Mouse (Mus musculus) kidney, postnatal 4 days (tissue): ENCODE data around the gene Atl3.
"Not testable (repeated sequence)": the region's sequence is repeated elsewhere in the genome, so short reads cannot be mapped to it uniquely, and the experiment has no call there.

Experiments
- DNase-seq, 2 experiments: peaks; one replicate each; pipeline ENCODE4 v3.0.0; 2021; ENCODE audit warnings: mixed read lengths in 2 of 2

Atl3 gene

DNA sequence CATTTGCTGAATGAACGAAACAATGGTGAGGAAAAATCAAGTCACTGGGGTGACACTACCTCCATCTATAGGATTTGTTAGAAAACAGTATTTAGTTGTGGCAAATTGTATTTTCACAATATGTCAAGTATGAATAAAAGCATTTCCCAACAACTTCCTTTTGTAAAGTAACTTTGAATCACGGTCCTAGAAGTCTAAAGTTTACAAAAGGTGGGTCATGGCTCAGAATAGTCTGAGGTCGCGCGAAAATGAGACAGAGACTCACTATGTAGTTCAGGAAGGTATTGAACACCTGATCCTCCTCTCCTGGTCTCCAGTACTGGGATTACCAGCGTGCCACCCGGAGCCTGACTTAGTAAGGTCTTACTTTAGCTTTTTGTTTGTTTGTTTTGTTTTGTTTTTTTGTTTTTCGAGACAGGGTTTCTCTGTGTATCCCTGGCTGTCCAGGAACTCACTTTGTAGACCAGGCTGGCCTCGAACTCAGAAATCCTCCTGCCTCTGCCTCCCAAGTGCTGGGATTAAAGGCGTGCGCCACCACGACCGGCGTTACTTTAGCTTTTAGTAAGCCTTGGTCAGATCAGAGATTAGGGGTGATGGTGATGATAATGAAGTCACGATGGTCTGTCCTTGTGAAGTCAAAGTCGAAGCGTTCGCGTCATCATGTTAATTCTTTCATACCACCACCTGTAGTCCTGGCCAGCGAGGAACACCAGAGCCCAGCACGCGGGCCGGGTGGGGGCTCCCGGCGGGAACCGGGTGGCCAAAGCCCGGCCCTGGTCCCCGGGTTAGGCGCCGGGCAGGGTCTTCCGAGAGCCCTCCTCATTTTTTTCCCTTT, at the start of gene Atl3:
Gene Atl3, plus strand, starts transcription at position 689 of the 835 bp plus-strand sequence.
- no peak for DNase-seq

DNA sequence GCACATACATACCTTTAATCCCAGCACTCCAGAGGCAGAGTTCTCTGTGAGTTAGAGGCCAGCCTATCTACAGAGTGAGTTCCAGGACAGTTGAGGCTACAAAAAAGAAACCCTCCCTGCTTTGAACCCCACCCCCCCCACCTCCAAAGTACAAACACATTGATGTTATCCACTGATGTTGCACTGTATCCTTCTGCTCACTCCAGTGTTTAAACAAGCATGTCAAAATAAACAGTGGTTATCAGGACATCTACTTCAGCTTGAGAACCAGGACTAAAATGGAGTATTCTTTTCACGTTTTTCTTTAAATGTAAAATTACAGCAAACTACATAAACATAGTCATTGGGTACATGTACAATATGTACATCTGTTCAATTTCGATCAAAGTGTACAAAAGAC, 48.7 kb upstream of the Atl3 start:
- DNase-seq, result no peak

DNA sequence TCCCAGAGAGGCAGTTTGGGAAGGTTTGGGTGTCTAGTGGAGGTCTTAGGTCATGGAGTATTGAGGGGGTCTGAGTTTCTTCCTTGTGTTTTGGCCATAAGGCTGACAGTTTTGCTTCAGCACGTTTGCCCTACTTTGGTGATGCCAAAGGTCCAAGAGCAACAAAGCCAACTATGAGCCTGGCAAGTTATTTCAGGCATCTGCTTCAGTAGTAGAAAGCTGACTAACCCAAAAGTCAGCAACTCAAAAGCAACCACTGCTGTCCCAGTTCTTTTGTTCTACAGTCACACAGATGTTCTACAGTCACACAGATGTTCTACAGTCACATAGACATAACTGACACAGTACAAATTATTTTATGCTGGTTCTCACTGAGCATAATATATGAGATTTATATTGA, 48.2 kb upstream of the Atl3 start:
- no peak for DNase-seq

DNA sequence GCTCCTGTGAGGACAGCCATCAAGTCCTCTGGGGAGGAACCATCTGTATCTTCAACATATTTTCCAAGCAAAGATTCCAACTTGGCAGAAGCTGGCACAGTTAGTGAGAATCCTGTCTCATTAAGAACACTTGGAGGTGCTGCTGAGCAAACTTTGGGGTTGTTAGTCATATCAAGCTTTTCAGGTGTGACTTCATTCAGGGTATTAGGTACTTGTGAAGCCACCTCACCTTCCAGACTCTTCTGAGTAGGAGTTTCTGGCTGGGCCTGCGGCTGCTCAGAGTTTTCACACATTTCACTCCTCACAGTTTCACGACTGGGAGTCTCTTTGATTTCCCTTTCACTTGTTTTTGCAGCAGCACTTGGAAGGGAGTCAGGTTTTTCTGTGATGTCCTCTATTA, 37.0 kb upstream of the Atl3 start:
- DNase-seq, result no peak

DNA sequence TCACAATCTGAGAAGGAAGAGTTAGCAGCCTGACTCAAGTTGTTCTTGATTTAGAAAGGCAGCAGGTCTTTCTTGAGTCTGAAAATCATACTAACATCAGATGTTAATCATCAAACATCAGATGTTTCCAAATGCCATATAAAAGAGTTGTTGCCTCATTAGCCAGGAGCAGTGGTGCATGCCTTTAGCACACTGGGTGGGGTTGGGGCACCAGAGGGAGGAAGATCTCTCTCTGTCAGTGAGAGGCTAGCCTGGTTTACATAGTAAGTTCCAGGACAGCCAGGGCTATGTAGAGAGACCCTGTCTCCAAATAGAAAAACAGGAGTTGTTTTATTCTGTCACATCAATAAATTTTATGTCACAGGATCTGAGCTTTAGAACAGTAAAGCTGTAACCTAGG, 34.9 kb upstream of the Atl3 start:
- DNase-seq, result no peak

DNA sequence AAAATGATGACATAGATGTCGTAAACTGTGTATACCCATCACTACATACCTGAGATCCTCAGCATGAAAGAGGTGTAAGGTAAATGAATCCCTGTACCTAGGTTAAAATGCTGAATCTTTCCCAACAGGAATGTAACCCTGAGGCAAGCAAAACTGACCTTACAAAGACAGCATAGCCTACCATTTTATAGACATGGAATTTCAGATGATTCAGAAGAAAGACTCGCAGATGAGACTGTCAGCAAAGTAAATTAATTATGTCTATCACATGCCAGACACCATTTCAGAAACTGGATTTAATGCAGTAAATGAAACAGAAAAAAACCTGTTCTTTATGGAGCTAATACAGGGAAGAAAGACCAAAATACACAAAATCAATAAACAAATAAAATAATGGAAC, 34.5 kb upstream of the Atl3 start:
- DNase-seq, result no peak

DNA sequence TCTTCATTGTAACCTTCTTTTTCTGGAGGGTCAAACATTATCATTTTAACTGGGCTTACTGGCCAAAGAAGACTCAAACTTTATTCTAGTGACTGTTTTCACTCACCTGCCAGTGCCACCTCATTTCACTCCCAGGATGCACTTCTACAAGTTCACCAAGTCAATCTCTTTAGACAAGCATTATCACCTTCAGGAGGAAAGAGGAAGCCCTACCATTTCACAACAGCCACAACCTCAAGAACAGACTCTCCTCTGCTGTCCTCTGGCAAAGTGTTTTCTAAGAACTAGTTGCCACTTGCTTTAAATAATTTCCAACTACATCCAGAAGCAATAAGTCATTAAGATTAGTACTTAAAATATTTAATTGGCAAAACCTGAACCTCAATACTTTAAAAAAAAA, 25.9 kb upstream of the Atl3 start:
- DNase-seq, result no peak

DNA sequence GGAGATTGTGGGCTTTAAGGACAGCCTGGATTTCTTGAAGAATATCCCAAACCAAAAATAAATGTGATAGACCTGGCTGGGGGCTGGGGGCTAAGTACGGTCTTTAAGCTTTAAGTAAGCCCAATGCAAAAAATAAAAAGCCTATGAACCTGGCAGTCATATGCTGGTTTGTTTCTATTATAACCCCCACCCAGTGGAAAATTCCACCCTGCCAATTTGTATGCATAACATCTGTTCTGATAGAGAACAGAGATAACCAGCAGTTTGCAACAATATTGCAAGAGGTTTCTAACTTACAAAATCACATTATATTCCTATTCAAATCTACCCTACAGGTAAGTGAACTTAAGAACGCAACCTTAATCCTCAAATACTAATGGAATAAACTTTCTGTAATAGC, 23.2 kb upstream of the Atl3 start:
- no peak for DNase-seq

DNA sequence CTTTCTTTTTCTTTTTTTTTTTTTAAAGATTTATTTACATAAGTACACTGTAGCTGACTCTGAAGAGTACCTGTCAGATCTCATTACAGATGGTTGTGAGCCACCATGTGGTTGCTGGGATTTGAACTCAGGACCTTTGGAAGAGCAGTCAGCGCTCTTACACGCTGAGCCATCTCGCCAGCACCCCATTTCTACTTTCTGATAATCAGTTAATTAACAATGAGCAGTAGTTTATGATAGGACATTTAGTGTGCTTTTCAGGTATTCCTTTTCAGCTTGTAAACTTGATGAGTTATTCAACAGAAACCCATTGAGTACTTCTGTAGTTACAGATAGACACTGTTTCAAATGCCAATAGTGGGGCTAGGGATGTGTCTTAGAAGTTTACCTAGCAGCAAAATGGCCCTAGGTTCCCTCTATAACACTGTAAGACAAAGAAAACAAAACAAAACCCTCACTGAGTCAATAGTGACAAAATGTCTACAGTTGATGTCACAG, 14.0 kb upstream of the Atl3 start:
- no peak for DNase-seq

DNA sequence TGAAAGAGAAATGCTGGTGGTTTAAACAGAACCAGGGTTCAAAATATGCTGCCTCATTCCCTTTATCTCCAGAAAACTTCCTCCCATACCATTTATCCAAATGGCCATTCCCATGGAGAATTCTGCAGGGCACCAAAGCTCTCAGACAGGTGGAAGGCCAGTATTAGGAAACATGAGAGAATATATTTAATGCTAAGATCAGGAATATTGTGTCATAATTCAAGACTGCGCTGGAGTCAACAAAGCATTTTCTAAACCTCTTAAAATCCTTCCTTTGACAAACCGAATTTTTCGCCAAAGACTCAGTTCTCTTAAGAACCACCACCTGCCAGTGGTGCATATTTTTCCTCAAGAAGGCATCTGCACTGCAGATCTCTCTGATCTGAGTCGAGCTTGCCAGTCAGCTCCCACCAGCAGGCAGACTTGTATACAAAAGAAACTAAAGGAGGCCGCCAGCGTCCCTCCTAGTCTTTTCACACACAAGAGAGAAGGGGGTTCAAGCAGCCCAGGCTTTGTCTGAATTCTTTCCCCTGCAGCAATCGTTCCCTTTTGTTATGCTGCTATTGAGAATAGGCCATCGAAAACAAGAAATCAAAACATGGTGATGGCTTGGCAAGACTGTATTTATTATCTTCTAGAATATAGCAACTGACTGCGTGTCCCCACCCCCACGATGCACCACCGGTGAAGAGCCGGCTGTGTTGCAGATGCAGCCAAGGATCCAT, 12.1 kb upstream of the Atl3 start:
- peak; percentile 30 to 48 for DNase-seq

DNA sequence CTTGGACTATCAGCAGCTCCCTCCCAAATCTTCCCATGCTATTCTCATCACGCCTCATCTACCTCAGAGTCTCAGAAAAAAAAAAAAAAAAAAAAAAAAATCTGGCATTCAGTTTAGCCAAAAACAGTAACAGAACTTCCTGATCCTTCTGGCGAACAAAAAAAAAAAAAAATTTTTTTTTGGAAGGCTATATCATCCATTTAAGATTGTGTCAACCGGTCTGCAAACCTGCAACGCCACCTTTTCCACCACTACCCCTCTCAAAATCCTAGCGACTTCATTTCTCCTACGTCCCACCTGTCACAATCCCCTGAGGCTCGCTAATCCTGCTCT, 11.6 kb upstream of the Atl3 start:
- no peak for DNase-seq

DNA sequence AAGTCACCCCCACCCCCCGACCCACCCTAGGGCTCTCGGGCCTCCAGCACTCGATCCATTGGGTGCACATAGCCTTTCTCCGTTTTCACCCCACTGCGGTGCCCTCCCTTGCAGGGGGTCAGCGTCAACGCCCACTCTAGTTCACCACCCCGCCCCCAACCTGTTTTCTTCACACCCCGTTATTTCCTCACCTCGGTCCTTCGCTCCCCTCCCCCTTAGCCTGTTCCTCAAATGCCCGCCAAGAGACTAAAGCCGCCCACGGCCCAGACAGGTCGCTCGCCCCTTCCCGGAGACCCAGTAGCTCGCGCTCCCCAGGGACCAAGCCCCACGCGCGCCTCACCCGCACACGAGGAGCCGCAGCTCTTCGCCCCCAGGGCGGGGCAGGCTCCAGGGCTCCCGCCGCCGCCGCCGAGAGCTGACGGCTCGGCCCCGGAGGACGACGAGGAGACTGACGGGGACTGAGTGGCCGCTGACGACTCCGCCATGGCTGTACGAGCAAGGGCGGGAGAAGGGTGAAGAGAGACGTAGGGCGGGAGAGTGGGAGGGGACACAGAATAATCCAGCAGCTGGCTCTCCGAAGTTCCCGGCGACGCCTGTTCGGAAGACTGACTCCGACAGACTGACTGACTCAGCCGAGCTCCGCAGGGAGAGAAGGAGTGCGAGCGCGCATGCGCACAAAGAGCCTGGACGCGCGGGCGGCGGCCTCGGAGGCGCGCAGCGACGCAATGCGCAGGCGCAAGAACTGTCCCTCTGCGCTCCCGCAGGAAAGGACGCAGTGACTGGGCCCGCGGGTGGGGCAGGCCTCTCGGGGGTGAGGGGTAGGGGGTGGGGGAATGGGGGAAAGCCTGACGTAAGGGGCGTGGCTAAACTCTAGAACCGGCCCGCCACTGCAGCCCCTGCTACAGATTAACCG, 11.0 kb upstream of the Atl3 start, which contains the start of gene Rtn3:
Gene Rtn3, minus strand, starts transcription at position 683 of the 913 bp plus-strand sequence.
- peak; percentile 98 to 99 for DNase-seq

DNA sequence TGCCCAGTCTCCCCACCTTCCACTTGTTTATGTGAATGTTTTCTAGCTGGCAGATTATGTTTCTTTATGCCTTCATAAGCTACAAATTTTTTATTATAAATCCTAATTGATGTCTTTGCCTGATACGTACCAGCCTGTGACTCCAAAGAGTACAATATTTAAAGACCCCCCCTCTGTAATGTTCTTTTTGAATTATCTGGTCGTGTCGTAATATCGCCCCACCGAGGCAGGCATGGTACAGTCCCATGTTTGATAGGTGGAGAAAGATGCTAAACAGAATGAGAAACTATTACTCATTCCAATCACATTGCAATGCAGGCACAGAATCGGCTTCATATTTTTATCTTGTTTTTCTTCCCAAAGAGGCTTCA, 10.3 kb upstream of the Atl3 start:
- no peak for DNase-seq

DNA sequence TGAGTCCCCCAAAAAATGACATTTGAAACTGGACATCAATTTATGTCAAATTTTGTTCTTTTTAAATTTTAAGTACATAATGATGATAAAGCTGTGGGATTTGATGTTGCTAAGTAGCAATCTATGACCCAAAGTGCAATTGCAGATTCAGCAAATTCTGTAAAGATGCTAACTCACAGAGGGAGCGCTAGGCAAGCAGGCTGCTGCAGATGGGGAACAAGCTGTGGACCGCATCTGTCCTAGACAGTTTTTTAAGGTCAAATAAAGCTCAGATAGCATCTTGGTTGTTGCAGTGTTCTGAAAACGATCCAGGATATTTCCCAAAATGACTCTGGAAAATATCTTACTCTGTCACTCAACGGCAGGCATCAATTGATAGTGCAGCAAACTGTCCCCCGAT, 9.8 kb upstream of the Atl3 start:
- no peak for DNase-seq

DNA sequence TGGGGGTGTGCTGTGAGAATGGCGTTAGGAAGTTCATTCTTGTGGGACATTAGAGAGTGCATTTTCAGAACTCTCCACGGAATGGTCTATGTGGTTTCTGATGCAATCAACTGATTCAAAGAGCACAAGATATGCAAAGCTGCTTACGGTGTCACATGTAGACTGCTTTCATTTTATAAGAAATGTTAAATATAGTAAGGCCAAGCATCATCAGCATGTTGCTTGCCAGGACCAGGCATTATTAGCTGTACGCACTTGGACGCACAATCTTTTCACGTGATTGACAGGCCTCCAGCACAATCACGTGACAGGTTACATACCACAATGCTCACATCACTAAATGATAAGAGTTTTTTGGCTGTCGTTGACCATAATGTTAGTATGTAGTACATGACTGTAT, 6.2 kb upstream of the Atl3 start:
- DNase-seq, result no peak

DNA sequence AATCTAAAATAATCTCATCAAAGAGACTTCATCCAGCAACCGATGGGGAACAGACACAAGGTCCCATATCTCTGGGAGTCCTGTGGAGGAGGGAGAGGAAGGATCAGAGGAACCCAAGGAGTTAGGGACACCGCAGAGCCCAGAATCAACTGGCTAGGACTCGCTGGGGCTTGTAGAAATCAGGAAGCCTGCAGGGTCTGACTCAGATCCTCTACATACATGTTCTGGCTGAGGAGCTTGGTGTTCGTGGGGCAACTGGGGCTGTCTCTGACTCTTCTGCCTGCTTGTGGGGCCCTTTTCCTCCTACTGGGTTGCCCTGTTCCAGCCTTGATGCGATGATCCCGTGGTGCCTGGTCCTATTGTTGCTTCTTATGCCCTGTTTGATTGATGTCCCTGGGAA, 1.9 kb upstream of the Atl3 start:
- no peak for DNase-seq

DNA sequence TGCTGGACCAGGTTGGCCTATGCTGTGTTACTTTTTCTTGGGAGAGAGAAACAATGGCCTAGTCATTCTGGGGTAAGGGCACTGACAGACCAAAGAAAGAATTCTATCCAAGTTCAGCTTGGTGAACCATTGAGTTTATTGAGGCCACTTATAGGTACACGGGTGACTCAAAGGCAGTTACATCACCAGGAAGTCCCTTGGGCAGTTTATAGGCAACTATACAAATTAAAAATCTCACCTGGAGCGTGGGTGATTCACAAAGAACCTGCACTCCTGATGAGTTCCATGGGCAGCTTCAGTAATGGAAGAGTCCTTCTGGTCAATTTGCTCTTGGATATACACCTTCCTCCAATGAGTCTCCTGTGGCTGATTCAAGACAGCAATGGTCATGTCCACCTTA, 1.2 kb upstream of the Atl3 start:
- DNase-seq, result no peak

DNA sequence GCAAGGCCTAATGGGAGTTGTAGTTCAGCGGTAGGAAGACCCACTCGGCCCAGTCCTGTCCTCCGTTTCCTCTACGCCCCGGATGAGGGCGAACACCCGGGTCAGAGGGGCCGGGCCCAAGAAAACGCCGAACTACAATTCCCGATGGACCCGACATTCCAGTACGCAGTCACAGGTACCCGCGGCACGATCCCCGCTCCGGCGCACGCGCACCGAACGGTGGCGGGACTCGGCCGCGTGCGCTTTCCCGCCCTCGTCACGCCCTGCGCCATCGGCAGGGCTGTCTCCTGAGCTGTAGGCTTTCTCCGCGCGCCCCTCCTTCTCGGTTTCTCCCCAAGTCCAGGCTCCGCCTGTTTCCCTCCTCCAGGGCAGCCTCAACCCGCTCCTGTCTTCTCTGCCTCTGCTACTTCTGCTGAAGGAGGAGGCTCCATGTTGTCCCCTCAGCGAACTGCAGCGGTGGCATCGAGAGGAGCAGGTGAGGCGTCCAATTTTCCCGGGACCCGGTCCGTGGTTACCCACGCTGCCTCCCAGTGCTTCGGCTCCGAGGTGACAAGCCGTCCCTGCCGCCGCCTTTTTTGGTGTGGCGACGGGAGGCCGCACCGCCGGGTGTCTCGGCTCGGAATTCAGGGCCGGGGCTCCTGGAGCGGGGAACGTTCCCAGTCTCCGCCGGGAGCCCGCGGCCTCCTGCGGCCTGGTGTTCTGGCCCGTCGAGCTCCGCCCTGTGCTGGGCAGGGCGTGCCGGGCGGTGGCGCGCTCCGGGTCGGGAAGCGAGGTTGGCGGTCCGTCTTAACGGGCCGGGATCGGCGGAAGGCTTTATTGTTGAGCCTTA, 561 bp downstream of the Atl3 start:
- peak; percentile 93 to 96 for DNase-seq

DNA sequence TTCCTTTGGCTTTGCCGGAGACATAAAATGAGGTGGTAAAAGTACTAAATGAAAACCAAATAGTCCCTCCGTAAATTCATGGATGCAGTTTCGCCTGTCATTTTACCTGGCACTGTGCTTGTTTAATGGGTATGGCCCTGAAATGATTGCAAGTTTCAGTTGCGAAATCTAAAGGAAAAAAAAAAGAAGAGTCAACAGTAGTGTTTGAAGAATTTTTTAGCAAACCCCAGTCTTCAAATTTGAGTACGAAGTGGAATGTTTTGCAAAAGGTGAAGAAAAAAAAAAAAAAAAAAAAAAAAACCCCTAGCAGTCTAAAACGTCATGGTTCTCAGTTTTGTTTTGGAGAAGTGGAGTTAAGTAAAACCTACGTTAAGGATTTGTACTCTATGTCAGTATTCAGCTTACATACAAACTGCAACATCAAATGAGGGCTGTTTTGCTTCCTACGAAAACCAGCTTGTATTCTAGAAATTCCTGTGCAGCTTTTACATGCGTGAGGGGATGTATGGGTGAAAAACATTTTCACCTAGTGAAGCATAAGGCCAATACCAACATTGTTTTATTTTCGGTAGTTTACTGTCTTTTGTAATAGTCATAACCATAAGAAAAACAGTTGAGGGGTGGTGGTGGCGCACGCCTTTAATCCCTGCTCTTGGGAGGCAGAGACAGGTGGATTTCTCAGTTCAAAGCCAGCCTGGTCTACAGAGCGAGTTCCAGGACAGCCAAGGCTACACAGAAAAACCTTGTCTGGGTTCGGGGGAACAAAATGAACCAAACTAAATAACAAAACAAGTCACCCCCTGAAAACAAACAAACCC, 1.6 kb downstream of the Atl3 start:
- no peak for DNase-seq

DNA sequence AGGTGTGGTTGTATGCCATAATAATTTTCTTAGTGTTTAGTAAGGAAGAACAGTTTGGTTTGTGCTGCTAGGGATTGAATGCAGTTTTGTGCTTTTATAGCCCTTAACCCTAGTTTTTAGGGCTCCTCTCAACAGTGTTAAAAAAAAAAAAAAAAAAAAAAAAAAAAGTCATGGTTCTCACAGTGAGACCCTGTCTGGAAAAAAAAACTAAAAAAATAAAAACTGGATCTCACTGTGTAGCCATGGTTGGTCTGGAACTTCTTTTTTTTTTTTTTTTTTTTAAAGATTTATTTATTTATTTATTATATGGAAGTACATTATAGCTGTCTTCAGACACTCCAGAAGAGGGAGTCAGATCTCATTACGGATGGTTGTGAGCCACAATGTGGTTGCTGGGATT, 2.2 kb downstream of the Atl3 start:
- DNase-seq, result not testable (repeated sequence)

DNA sequence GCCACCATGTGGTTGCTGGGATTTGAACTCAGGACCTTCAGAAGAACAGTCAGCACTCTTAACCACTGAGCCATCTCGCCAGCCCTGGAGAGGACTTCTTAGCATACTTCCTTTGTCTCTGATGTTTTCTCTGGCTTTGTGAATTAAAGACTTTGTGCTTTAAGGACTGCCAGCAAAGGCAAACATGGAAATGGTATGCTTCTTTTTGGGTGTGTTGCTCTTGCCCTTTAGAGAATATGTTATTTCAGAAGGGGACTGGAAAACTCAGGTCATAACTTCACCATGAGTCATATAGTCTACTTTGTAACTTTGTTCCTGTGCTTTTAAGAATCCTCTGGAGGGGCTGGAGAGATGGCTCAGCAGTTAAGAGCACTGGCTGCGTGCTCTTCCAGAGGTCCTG, 5.0 kb downstream of the Atl3 start:
- DNase-seq, result no peak
